Mouse (Mus musculus): ENCODE data around the gene Nudc.
"Not testable (repeated sequence)": the region's sequence is repeated elsewhere in the genome, so short reads cannot be mapped to it uniquely, and the experiment has no call there.

Nudc gene

DNA sequence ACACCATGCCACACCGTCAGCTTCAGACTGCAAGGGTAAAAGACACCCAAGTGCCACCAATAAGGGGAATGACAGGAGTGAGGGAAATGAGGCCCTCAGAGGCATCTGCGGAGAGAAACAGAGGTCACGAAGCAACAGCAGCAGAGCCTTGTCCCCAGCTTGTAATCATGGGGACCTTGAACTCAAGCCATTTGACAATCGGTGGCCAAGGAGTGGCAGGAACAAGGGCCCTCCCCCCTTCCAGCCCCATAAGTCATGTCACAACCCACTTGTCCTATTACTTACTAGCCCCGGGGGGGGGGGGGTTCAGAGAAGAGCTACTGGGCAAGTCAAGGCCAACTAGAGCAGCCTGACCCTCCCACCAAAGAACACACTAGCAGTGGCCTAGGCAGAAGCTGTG lies 9.1 kb downstream of the Nudc start:
- no peak for DNase-seq (ENCODE audit: low spot score in 2 of 2)

DNA sequence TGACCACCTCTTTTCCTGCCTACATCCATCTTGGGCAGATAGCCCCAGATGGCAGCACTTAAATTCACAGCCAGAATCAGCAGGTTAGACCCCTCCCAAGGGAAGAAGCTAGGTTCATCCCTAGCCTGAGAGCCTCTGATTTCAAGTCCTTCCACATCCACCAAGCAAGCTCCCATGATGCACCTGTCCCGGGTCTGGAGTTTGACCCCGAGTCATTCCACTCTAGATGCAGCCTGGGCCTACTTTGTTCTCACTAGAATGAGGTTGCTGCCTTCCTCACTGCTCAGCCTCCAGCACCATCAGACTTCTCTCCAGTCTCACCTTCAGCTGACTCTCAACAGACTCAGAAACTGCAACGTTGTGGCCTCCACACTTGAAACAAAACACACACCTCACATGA lies 9.7 kb downstream of the Nudc start:
- DNase-seq (ENCODE audit: low spot score in 2 of 2), result no peak

DNA sequence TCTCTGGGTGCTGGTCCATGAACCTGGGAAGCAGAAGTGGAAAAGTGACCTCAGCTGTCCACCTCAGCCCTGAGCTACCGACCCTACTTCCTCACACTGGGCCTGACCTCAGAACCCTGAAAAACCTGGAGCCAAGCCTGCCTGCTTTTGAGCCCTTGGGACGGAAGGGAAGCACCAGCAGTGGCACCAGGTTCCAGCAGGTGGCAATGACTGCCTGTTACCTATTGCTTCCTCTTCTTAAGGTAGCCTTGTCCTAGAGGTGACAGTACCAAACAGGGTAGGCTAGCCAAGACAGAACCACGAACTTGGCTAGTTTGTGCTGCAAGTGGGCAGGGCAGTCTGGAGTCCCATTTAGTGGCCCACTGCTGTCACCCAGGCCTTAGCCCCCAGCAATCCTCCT lies 13.0 kb downstream of the Nudc start:
- no peak for DNase-seq (ENCODE audit: low spot score in 2 of 2)

DNA sequence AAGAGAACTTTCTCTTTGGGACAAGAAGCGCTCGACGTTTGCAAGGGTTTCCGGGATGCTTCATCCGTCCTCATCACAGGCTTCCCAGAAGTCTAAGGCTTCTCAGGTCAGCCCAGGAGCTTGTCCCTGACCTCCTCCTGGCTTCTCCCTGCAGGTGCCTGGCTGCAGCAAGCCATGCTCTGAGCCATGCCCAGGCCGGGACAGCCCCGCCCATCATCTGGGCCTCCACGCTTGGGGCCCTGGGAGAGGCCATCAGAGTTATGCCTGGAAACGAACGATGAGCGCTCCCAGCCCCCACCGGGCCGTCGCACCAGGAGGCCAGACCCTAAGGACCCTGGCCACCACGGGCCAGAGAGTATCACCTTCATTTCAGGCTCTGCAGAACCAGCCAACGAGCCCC lies 18.0 kb downstream of the Nudc start:
- DNase-seq (ENCODE audit: low spot score in 2 of 2), result no peak

DNA sequence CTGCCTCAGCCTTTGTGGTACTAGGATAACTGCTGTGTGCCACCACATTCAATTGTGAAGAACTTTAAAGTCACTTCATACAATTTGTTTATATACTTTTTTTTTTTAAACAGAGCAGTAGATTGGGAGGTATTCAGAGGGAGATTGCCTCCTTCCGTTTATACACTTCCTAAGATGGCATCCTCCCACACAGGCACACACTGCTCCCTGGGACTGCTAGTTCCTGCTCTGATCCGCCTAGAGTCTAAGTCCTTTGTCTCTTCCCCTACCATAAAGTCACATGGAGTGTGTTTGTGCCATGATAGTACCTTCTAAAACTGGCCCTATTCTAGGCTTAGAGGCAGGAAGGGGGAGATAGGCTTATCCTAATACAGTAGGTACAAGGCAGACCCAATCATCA lies 24.3 kb downstream of the Nudc start:
- DNase-seq (ENCODE audit: low spot score in 2 of 2), result no peak

DNA sequence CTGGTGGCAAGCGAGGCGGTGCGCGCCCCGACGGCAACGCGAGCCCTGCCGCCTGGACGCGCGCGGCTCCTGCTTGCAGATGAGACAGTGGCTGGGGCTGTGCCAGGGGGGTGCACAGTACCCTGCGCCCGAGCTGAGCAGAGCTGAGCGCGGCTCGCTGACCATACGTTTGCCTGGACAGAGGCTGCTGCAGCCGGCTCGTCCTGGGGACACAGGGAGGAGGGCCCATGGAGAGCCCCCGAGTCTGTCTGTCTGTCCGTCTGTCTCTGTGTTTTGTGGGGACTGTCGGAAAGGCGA lies 26.5 kb downstream of the Nudc start:
- no peak for DNase-seq (ENCODE audit: low spot score in 2 of 2)

DNA sequence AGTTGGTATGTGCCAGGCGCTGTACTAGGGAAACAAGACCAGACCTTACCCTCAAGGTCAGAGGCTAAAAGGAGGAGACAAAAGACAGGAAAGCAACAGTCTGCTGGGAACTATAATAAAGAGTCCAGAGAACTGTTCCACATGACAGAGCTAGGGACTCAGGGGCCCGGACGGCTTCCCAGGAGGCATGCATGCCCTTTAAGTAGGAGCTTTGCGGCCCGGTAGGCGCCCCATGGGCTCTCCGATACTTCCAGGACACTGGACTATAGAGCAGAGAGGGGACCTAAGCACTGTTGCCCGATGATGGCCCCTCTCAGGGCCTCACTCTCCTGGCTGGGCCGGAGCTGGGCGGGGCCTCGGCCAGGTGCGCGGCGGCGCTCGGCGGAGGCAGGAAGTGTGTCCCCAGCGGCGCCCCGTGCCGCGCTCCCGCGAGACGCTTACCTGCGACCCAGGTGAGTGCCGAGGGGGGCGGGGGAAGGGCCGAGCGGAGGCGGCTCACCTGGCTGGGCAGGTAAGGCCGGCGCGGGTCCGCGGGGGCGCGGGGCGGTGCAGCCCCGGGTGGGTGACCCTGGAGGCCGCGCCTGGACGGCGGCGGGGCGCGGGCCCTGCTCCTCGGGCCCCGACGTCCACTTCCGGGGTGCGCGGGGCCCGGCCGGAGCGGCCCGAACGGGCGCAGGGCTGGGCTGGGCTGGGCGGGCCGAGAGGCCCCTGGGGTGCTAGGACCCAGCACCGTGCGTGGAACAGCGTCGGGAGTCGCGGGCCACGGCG lies 27.0 kb downstream of the Nudc start, which contains the start of gene Kdf1:
Gene Kdf1, plus strand, starts transcription at position 363 of the 768 bp plus-strand sequence.
- DNase-seq (ENCODE audit: low spot score in 2 of 2), result peak; percentile 68 to 71

DNA sequence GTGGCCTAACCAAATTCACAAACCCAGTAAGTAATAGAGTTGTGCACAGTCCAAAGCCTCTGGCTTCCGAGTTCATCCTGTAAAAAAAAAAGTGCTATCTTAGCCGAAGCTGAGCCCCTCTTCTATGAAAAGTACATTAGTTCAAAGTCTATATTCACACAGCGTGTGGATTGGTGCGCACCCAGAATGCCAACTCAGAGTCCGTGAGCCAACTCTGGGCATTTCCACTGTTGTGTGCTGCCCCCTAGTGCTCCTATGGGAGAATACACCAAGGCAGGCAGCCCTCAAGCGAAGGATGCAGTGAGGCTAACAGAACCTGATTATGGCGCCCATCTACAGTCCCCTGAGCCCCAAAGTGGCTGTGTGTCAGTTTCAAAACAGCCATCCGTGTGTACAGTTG lies 32.8 kb downstream of the Nudc start:
- DNase-seq (ENCODE audit: low spot score in 2 of 2), result peak; percentile 64 to 70

DNA sequence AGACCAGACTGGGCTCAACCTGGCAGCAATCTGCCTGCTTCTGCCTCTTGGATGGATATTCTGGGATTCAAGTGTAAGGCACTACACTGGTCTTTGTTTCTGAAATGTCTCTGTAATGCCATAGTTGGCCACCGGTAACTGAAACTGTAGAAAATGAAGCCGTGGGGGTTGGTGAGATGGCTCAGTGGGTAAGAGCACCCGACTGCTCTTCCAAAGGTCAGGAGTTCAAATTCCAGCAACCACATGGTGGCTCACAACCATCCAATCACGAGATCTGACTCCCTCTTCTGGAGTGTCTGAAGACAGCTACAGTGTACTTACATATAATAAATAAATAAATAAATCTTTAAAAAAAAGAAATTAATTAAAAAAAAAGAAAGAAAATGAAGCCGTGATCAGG lies 33.3 kb downstream of the Nudc start:
- DNase-seq (ENCODE audit: low spot score in 2 of 2), result not testable (repeated sequence)

DNA sequence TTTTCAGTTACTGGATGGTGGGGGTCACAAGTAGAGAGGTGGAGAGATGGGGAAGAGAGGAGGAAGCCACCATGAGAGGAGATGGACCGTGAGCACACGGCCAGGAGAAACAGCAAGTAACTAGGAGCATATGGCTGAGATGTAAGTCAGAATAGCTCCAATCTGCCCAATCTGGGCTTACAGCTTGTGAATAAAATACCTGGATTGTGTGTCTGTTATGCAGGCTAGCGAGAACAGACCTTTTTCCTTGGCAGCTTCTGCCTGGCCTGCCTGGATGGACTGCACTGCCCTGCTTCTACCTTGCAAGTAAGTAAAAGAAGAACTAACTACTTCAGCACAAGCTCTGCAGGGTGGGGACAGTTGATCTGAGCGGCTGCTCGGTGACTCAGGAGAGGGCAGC lies 34.7 kb downstream of the Nudc start:
- DNase-seq (ENCODE audit: low spot score in 2 of 2), result no peak

DNA sequence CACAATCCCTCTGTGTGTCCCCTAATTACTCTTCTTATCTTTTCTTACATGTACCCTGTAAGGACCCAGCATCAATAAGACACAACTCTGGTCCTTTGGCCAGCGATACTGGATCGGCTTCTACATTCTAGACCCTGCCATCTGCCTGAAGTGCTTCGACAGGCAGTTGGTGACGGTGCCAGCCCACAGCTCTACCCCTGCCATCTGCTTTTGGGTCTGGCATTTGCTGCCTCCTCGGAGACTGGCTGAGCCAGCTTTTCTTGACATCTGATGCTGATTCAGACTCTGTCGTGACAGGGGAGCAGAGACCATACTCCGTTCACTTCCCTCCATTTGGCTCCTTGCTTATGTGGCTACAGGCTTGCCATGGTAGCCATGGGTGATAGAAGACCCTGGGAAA lies 36.8 kb downstream of the Nudc start:
- DNase-seq (ENCODE audit: low spot score in 2 of 2), result no peak

DNA sequence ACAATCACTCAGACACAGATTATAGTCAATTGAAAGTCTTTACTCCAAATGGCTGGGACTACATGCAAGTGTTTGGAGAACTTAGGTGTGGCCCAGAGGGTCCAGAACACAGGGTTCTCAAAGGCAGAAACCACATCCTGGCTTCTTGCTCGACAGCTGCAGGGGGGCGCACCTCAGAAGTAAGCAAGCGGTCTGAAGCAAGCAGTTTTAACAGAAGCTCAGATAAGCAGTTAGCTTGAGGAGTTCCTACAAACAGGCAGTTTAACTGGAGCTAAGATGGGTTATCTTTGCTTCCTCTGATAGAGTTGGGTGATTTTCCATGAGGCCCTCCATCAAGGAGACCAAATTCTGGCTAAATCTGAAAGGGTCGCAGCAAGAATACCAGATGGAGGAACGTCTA lies 39.2 kb downstream of the Nudc start:
- no peak for DNase-seq (ENCODE audit: low spot score in 2 of 2)

DNA sequence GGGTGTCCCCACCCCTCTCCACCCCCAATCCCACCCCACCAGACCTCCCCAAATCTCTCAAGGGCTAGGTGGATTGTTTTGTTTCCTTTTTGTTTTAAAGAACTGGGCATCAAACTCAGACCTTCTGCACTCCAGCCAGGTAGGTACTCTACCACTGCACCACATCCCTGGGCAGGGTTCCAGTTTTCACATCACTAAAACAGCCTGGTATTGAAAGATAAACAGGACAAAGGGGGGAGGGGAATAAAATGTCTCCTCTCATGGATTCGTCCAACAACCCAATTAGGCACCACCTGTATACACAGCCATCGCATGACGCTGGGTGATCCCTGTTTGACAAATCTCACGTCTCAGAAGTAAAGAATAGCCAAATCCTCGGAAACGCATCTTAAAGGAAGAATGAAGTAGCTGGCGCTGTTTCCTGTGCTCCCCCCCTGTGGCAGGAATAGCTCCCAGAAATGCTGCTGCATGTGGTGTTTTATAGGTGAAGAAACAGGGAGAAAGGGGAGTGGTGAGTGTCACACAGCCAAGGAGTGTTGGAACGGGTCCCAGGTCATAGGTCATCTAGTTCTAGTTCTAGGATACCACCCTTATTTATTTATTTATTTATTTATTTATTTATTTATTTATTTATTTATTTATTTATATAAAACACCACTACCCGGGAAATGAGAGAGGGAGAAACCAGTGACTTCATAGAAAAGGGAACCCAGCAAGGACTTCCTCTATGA lies 40.9 kb downstream of the Nudc start:
- no peak for DNase-seq (ENCODE audit: low spot score in 2 of 2)

DNA sequence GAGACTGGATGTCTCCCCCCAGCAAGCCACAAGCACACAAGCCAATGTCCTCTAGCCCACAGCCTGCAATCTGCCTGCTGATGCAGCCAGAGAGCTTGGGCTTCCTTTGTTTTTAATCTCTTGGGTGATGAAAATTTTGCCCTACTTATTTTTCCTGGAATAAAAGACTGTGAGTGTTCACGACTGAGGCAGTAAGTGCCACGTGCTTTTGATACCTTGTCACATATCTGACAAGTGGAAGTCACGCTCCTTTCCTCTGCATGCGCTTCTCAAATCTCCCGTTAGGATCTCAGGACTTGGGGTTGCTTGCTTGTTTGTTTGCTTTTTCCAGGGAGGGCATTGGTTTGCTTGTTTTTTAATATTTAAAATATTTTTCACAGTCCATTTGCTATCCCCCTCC lies 41.5 kb downstream of the Nudc start:
- DNase-seq (ENCODE audit: low spot score in 2 of 2), result no peak

DNA sequence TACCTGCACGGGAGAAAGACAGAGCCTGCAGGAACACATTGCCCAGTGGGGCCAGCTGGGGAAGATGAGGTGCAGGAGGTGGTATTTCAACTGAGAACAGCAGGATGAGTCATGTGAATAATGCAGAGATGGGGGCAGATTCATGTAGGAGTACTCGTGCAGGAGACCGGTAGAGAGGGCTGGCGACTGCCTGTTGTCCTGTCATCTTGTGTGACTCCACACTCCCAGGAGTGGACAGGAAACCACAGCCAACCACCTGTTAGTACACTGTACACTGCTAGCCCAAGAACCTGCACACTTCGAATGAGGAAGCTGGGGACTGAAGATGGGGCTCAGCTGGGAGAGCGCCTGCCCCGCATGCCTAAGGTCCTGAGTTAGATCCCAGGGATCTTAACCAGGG lies 44.3 kb downstream of the Nudc start:
- DNase-seq (ENCODE audit: low spot score in 2 of 2), result no peak

DNA sequence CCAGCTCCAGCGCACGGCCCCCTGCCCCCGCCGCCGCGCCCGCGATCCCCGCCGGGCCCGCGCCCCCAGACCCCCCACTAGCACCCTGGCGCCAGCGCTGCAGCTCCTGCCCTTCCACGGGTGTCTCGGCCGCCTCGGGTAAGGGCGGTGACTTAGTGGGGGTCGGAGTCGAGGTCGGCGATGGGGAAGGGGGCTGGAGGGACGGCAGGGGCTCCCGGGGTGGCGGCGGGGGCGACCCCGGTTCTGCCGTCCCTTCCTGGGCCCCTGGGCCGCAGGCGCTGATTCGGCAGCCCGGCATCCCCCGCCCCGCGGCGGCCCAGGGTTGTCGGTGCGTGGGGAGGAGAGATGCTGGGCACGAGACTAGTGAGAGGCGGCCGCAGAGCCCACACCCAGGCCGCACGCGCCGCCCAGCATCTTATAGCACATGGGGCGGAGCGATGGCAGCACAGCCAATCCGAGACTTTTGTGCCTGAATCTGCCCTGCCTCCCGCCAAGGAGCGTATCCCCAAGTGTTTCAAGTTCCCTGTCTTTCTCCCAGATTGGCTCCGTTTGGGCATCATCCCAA lies 47.6 kb downstream of the Nudc start, which contains the start of gene Trnp1:
Gene Trnp1, minus strand, starts transcription at position 391 of the 565 bp plus-strand sequence.
- peak; percentile 73 to 78 for DNase-seq (ENCODE audit: low spot score in 2 of 2)

DNA sequence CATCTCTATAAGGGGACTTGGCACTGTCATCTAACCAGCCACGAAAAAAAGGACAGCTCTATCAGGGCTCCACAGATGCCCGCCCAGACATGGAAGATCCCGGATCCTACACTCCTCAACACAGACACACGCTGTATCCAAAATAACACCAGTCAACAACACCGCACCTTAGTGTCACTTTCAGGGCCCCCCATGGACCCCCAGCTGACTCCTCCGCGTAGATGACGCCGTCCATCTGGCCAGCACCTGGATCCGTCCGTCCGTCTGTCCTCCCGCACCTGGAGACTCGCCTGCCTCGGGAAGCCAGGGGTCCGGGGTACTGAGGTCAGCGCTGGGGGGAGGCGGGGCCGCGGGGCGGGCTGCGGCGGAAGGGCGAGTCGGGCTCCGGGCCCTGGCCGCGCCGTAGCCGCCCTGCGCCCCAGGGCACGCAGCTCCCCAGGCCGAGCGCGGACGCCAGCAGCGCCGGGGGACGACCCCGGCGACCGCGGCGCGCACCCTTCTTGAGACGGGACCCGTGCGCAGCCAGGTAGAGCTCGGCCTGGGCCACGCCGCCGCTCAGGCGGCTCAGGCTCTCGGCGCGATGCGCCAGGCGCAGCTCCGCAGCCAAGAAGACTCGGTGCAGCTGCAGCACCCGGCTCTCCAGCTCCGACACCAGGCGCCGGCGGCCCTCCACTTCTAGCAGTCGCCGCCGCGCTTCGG lies 48.2 kb downstream of the Nudc start:
- no peak for DNase-seq (ENCODE audit: low spot score in 2 of 2)

DNA sequence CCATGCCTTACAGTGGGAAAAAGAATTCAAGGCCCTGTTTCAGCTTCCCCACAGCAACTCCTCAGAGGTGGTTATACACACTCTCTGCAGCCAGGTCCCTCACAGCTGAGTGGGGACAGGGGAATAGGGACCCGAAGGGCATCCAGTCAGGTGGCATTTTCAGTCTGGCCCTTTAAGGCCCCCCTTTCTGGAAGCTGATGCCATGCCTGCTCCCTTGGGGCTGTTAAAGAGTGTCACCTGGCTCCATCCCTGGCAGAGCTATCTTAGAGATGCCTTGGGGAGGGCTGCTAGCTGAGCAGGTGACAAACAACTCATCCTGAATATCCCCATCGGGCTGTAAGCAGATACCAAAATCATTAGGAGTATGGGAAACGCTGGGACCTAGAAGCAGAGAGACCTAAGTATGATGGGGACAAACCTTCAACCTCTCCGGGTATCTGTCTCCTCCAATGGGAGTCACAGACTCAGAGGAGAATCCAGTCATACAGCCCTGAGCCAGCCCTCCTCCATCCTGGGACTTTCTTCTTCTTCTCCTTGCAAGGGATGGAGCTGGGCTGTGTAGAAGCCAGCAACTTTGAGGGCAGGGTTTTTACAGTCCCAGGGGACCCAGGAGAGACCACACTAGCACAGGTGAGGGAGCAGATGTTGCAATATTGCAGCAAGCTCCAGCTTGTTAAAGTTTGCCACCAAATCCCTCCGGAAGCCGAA lies 48.9 kb downstream of the Nudc start:
- DNase-seq (ENCODE audit: low spot score in 2 of 2), result no peak

DNA sequence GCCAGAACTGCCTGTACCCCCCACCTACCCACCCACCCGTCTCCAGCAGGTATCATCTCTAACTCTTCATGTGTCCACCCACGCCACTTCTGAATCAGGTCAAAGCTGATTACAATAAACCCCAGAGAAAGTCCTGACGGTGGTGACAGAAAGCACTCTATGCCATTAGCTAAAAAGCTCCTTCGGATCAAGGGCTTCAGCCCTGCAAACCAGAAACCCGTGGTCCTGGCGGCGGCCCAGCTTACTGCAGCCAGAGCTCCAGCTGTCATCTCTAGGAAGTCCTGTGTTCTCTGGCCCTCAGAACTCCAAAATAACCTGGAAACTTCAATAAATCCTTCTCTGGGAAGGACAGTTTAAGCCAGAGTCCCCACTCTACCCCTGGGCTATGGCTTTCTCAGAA lies 50.1 kb downstream of the Nudc start:
- DNase-seq (ENCODE audit: low spot score in 2 of 2), result no peak

DNA sequence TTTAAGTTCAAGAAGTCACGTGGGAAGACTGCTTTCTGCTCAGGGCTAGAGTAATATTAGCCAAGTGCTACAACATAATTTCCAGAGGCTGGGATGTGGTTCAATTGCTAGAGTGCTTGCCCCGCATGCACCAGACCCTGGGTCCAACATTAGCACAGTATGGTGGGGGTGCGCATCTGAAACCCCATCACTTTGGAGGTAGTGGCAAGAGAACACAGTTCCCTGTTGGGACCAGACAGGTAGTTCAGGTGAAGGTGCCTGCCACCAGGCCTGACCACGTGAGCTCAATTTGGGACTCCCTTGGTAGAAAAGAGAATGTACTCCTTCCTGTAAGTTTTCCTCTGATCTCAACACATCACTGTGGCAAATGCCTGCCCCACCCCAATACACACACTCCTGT lies 50.9 kb downstream of the Nudc start:
- DNase-seq (ENCODE audit: low spot score in 2 of 2), result no peak

DNA sequence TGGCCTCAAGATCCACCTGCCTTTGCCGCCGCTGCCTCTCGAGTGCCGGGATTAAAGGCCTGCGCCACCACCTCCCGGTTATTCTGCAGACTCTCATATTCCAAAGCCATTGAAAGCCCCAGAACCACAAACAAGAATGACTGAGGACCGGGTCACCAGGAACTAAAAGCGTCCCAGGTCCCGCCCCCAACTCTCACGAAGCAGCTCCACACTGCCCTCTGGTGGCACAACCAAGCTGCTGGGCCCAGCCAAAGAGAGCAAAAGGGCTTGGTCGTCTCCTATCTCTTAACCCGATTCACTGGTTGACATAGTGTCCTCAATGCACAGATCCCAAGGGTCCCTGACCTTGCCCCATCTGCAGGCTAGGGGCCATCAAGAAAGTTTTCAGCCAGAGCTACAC lies 51.4 kb downstream of the Nudc start:
- peak; percentile 89 to 93 for DNase-seq (ENCODE audit: low spot score in 2 of 2)

DNA sequence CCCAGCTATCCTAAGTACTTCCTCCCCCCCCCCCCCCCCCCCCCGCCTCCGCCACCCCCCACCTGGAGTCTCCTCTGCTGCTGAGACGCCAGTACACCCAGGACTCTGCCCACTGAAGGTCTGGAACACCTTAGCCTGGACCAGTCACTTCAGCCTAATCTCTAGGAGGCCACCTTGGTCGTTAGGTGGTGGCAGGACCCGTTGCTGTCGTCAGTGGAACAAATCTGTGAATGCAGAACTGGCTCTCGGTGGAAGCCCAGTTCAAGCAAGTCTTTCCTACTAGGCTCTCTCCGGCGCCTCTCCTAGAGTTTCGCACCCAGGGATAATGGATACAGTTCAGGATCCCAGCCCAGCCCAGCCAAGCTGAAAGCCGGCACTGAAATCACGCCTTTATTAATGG lies 51.9 kb downstream of the Nudc start:
- DNase-seq (ENCODE audit: low spot score in 2 of 2), result no peak

Data from urinary bladder, postnatal 36 days (tissue).